8 mouse cellular contexts compared by ENCODE assay signal in the genomic region with DNA sequence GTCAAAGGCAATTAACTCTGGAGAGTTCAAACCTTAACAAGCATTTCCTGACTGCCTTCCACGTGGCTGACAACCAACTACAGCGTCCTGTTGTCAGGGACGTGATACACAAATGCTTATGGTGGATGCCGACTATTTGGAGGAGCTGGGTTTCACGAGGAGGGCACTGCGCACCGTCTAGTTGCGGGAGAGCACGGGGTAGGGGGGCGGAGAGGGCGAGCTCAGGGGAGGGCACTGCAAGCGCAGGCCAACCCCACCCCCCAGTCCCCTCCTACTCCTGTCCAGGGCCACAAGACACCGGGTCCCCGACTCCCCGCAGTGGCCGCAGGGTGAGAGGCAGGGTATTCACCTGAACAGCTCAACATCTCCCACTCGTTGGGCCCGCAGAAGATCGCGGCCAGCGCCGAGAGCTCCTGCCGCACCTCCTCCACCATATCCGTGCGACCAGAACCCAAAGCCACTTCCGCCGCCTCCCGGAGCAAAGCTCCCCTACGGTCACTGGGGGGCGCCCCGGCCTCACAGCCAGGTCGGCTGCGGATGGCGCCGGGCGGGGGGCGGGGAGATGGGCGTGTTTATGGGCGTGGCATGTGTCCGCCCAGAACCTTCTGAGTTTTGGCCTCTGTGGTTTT. TPM values are rescaled to one million over a fixed set of nuclear protein-coding genes. Genes with fewer than 3 reads are reported as not detected.
DNase-seq lines count a peak whose midpoint lies in the region; ATAC-seq lines count a peak whose summit lies in the region.

Rwdd3 (minus strand) TSS at position 453 of the 629 bp plus-strand sequence.

- H3K27me3 ChIP-seq in heart, embryonic 14.5 days (ENCODE audit: control insufficient read depth, insufficient read depth, low read length): no peaks in the 10 kb centered on the region
- no peaks in the 10 kb centered on the region for H3K27me3 ChIP-seq in liver, embryonic 13.5 days
- no peaks in the 10 kb centered on the region for H3K27me3 ChIP-seq in stomach, embryonic 16.5 days (ENCODE audit: control insufficient read depth, insufficient read depth, low read length)

- peak; percentile 92 for DNase-seq in CD4-positive helper T cell, adult 2 months (ENCODE audit: low read depth, low spot score)
- peak; percentile 63 for DNase-seq in brain, embryonic 18.5 days (ENCODE audit: low read depth, low spot score)
- peak; percentile 94 for DNase-seq in kidney, postnatal 14 days
- DNase-seq in liver, embryonic 13.5 days: peak; percentile 89
- peak; percentile 93 for DNase-seq in neural tube, embryonic 10.5 days (ENCODE audit: extremely low spot score, low spot score)

- H3K9ac ChIP-seq in heart, embryonic 14.5 days (ENCODE audit: low read length): peak within 1 kb of the TSS; percentile 84
- H3K9ac ChIP-seq in liver, embryonic 13.5 days: peak within 1 kb of the TSS; percentile 68
- peak within 1 kb of the TSS; percentile 82 for H3K9ac ChIP-seq in stomach, embryonic 16.5 days (ENCODE audit: low read length)

- H3K36me3 ChIP-seq in heart, embryonic 14.5 days (ENCODE audit: control insufficient read depth, insufficient read depth, low read length): no peaks in the 10 kb centered on the region
- no peaks in the 10 kb centered on the region for H3K36me3 ChIP-seq in liver, embryonic 13.5 days
- no peaks in the 10 kb centered on the region for H3K36me3 ChIP-seq in stomach, embryonic 16.5 days (ENCODE audit: control insufficient read depth, insufficient read depth, low read length)

- peak; percentile 94 for ATAC-seq in erythroid progenitor cell, adult 5-6 weeks (replicated peaks; ENCODE audit: low FRiP score, poor library complexity, severe bottlenecking)
- ATAC-seq in heart, embryonic 14.5 days (ENCODE audit: insufficient number of reproducible peaks, insufficient read depth, low FRiP score, low read depth): peak; percentile 92
- peak; percentile 93 for ATAC-seq in liver, embryonic 13.5 days (ENCODE audit: low read depth)
- peak; percentile 92 for ATAC-seq in stomach, embryonic 16.5 days (ENCODE audit: insufficient read depth, low FRiP score)

- WGBS in heart, embryonic 14.5 days: under 1% methylated on average over 40 of the region's 40 CpGs
- under 1% methylated on average over 40 of the region's 40 CpGs for WGBS in liver, embryonic 13.5 days (ENCODE audit: insufficient replicate concordance)
- under 1% methylated on average over 40 of the region's 40 CpGs for WGBS in stomach, embryonic 16.5 days

- peaks cover 4% of the 10 kb centered on the region; the same call in 1 of the 2 replicates for H3K9me3 ChIP-seq in heart, embryonic 14.5 days (ENCODE audit: control insufficient read depth, low read length)
- 0 out of 2 replicates have a peak, but pooled peaks cover under 1% of the 10 kb centered on the region for H3K9me3 ChIP-seq in liver, embryonic 13.5 days (replicated peaks)
- H3K9me3 ChIP-seq in stomach, embryonic 16.5 days (replicated peaks; ENCODE audit: control insufficient read depth, low read length): no peaks in the 10 kb centered on the region

- peaks cover 0 to 4% of the 10 kb centered on the region in 2 experiments; a peak in 1 of 4 replicates for H3K4me1 ChIP-seq in heart, embryonic 14.5 days (ENCODE audit: control insufficient read depth in 2 of 2, insufficient read depth in 2 of 2, low read length in 2 of 2)
- H3K4me1 ChIP-seq in liver, embryonic 13.5 days (replicated peaks): peaks cover 55% of the 10 kb centered on the region
- peaks cover 3% of the 10 kb centered on the region; the same call in 1 of the 2 replicates for H3K4me1 ChIP-seq in stomach, embryonic 16.5 days (ENCODE audit: control insufficient read depth, insufficient read depth, low read length)

- peak within 1 kb of the TSS; percentile 75 to 76 for H3K4me3 ChIP-seq in heart, embryonic 14.5 days (ENCODE audit: control insufficient read depth in 1 of 2, insufficient read depth in 1 of 2, low read depth in 1 of 2, low read length in 2 of 2)
- peak within 1 kb of the TSS; percentile 63 for H3K4me3 ChIP-seq in liver, embryonic 13.5 days (replicated peaks)
- peak within 1 kb of the TSS; percentile 71 for H3K4me3 ChIP-seq in stomach, embryonic 16.5 days (replicated peaks; ENCODE audit: low read length)

- peak within 1 kb of the TSS; percentile 62 to 65; a peak in 3 of 4 replicates for H3K27ac ChIP-seq in heart, embryonic 14.5 days (replicated peaks in 1 of 2; ENCODE audit: control insufficient read depth in 1 of 2, insufficient read depth in 1 of 2, low read depth in 2 of 2, low read length in 2 of 2)
- peak within 1 kb of the TSS; percentile 60 for H3K27ac ChIP-seq in liver, embryonic 13.5 days
- H3K27ac ChIP-seq in stomach, embryonic 16.5 days (ENCODE audit: low read length): peak within 1 kb of the TSS; percentile 50

- H3K4me2 ChIP-seq in heart, embryonic 14.5 days (ENCODE audit: low read length): peak within 1 kb of the TSS; percentile 82
- H3K4me2 ChIP-seq in liver, embryonic 13.5 days: peak within 1 kb of the TSS; percentile 85
- H3K4me2 ChIP-seq in stomach, embryonic 16.5 days (ENCODE audit: low read depth, low read length): peak within 1 kb of the TSS; percentile 62

RNA-seq across cellular contexts. Expression of gene Rwdd3, which starts in this region (rescaled TPM):
- total RNA-seq in erythroid progenitor cell, adult 5-6 weeks (2015; ENCODE audit: low replicate concordance): 2.5 and 2.9 TPM in 2 replicates
- 0.39 TPM in 1 of 2 replicates, not detected in the other for total RNA-seq in erythroid progenitor cell, adult 5-6 weeks (2017; ENCODE audit: low replicate concordance)
- 4.0 and 4.2 TPM in 2 replicates for polyA plus RNA-seq in heart, embryonic 14.5 days (2014; fragmentation: Nextera tagmentation; extraction: Ambion mirVana)
- polyA plus RNA-seq in liver, embryonic 13.5 days (2015; fragmentation: Nextera tagmentation; extraction: Ambion mirVana): 1.9 and 2.1 TPM in 2 replicates
- 5.8 and 5.9 TPM in 2 replicates for polyA plus RNA-seq in stomach, embryonic 16.5 days (2015; fragmentation: Nextera tagmentation; extraction: Ambion mirVana)

Comparison
In these comparisons a context has a peak if more than half of its experiments do, and no peak if none do; other contexts are left out.
1. Peak in every context shown above with its lines: DNase-seq, ATAC-seq, H3K4me3 ChIP-seq and H3K27ac ChIP-seq.